Mouse (Mus musculus) thymus, postnatal 14 days (tissue): ENCODE data around the gene Mbd3.
A peak's percentile ranks its signal among the peaks of the same experiment; 100 is the strongest.

Source experiments
- DNase-seq: peaks from one replicate; pipeline ENCODE4 v3.0.0; 2021

The Mbd3 gene

GRCm38 (mm10) chr10:80392687-80393086 lies 6.7 kb downstream of the Mbd3 start:
- no peak for DNase-seq

DNA sequence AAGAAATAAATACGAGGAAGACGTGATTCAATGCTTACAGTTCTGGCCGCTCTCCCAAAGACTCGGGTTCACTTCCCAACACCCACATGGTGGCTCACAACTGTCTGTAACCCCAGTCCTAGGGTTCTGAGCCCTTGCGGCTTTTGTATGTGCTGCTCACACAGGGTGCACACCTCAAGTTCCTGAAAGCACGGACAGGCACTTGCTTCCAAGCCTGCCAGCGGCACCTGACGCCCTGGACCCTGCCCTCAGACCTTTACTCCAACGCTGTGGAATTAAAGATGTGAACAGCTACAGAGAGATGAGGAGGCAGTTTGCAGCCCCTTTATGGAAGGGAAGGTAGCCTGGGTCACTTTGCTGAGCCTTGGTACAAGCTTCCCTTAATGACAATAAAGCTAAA lies 8.7 kb downstream of the Mbd3 start:
- DNase-seq = no peak

DNA sequence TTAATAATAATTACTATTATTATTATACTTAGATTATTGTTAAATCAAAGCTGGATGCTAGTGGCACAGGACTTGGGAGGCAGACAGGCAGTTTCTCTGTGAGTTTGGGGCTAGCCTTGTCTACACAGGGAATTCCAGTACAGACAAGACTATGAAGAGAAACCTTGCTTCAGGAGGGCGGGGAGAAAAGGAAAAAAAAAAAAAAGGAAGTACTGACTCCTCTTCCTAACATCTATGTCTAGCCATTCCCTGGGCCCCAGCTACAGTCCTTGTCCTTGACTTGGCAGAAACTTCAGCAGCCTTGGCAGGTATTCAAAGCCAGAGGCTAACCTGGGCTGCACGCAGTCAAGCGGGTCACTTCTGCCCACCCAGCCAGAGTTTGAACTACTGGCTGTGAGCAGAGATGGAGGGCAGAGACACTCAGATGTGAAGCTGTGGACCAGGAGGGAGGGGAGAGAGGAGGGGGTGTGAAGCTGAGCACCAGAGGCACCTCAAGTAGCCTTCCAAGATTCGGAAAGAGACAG lies 10.1 kb downstream of the Mbd3 start:
- no peak for DNase-seq

DNA sequence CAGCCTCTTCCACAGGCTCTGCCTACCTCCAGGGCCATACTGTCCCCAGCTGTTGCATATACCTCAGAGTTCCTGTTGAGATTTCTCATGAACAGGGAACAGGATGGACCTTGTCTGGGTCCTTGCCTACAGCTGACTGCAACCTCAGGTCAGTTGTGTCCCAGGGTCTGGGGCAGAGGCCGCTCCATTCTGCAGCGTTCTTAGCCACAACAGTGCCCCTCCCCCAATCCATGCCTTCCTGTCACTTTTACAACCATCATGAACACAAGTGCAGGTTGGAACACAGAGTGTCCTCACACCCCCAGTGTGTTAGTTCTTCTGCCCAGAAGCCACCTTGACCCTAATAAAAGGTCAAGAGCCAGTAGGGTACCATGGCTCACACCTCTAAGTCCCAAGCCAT lies 10.6 kb downstream of the Mbd3 start:
- no peak for DNase-seq

DNA sequence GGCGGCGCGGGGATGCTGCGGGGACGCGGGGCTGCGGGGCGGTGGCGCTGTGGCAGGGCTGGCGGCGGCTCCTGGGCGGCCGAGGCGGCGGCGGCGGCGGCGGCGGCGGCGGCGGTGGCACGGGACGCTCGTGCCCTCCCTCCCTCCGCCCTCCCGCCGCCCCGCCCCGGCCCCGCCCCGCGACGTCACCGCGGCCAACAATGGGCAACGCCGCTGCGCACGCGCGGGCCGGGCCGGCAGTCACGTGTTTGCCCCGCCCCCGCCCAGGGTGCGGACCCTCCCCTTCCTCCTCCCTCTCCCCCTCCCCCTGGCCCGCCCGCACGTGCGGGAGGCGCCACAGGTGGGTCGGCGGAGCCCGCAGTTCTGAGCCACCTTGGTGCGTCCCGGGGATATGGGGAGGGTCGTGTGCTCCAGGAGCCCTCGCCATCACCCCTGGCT lies 11.8 kb downstream of the Mbd3 start, which contains the start of gene Mex3d:
Gene Mex3d (minus strand): TSS at position 138 of the 438 bp plus-strand sequence.
- DNase-seq = peak; percentile 94

DNA sequence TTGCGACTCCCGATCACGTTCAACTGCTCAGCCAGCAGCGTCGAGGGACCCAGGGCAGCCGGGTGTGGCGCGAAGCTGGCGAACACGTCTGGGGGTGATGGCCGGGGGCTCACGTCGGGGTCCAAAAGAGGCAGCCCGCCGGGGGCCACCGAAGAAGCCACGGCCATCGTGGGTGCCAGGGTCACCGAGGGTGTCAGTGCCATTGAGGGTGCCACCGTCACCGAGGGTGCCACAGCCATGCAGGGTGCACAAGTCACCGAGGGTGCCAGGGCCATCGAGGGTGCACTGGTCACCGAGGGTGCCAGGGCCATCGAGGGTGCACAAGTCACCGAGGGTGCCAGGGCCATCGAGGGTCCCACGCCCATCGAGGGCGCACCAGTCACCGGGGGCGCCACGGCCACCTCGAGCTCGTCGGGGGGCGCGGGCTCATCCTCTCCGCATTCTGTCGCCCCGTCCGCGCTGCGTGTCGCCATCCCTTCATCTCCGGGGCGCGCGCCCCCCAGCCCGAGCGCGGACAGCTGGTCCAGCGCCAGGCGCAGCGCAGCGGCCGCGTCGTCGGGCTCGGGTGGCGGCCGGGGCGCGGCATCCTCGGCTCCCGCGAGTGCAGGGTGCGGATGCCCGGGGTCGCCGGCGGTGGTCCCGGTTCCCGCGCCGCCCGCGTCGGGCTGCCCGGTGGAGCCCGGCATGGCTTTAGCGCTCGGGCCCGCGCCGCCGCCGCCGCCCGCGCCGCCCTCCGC lies 12.4 kb downstream of the Mbd3 start:
- peak; percentile 48 for DNase-seq

GRCm38 (mm10) chr10:80385811-80386734 lies 13.3 kb downstream of the Mbd3 start:
- no peak for DNase-seq

- no peak for DNase-seq
Observed at GRCm38 (mm10) chr10:80385310-80385709, 14.0 kb downstream of the Mbd3 start.

GRCm38 (mm10) chr10:80384709-80385108 lies 14.6 kb downstream of the Mbd3 start:
- no peak for DNase-seq

- no peak for DNase-seq
Observed at GRCm38 (mm10) chr10:80384115-80384639, 15.2 kb downstream of the Mbd3 start.

GRCm38 (mm10) chr10:80383431-80383830 lies 15.9 kb downstream of the Mbd3 start:
- no peak for DNase-seq

GRCm38 (mm10) chr10:80382641-80383365 lies 16.5 kb downstream of the Mbd3 start:
- DNase-seq = no peak

- peak; percentile 50 for DNase-seq
Observed at GRCm38 (mm10) chr10:80377716-80378115, 21.6 kb downstream of the Mbd3 start.

- DNase-seq = peak; percentile 95
Observed at GRCm38 (mm10) chr10:80376160-80376559, 23.2 kb downstream of the Mbd3 start.

- peak; percentile 82 for DNase-seq
Observed at GRCm38 (mm10) chr10:80374063-80374462, 25.3 kb downstream of the Mbd3 start.

DNA sequence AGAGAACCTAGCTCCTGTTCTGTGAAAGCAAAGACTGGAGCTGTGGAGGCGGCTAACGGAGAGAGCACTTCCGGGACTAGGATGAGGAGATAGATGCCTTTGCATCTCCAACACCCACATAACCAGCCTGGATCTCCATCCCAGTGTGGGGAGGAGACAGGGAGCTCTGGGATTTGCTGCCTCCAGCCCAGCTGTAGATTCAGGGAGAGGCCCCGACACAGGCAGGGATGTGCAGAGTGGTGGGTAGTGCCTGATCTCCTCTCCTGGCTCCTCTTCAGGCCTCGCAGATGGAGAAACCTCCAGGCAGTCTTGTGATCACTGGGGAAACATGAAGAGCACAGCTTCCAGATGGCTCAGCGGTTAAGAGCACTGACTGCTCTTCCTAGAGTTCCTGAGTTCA lies 26.6 kb downstream of the Mbd3 start:
- no peak for DNase-seq

GRCm38 (mm10) chr10:80371983-80372382 lies 27.4 kb downstream of the Mbd3 start:
- no peak for DNase-seq

- DNase-seq = peak; percentile 87
Observed at GRCm38 (mm10) chr10:80371411-80371966, 27.9 kb downstream of the Mbd3 start.

- peak; percentile 63 for DNase-seq
Observed at GRCm38 (mm10) chr10:80369995-80370747, 29.2 kb downstream of the Mbd3 start.

GRCm38 (mm10) chr10:80368392-80368791 lies 31.0 kb downstream of the Mbd3 start:
- DNase-seq = no peak

DNA sequence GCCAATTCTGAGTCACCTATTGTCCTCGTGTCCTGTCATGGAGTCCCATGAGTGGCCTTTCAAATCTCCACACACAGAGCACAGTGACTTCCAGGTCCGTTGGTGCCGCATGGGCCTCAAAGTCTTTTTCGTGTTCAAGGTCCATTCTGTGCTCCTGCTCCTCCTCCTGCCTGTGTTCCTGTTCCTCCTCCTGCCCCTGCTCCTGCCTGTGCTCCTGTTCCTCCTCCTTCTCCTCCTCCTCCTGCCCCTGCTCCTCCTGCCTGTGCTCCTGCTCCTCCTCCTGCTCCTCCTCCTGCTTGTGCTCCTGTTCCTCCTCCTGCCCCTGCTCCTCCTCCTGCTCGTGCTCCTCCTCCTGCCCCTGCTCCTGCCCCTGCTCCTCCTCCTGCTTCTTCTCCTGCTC lies 31.4 kb downstream of the Mbd3 start:
- DNase-seq = no peak

- no peak for DNase-seq
Observed at GRCm38 (mm10) chr10:80365736-80366135, 33.6 kb downstream of the Mbd3 start.
